ENCODE assay signal across 22 mouse cellular contexts in genomic region chr12:31282241-31282640, GRCm38 (mm10). TPM values are rescaled to one million over a fixed set of nuclear protein-coding genes. Genes with fewer than 3 reads are reported as not detected.
"Had no signal": no experiment of that assay in that cellular context is flagged by ENCODE, and none has a peak within 500 bp of the region (broad histone marks: within the 10 kb centered on the region; RNA-seq: fewer than 3 reads in every experiment).

No protein-coding gene starts in this region.

- H3K9me3 ChIP-seq: limb, embryonic 15.5 days; liver, embryonic 12.5 days; midbrain, embryonic 10.5 days; neural tube, embryonic 13.5 days had no signal

- H3K36me3 ChIP-seq: liver, embryonic 12.5 days; midbrain, embryonic 10.5 days; neural tube, embryonic 13.5 days had no signal

- H3K4me2 ChIP-seq: limb, embryonic 15.5 days; liver, embryonic 12.5 days; lung, embryonic 14.5 days; neural tube, embryonic 13.5 days had no signal

- DNase-seq: layer of hippocampus, adult 9-11 months; layer of hippocampus, postnatal 36 days; lung, embryonic 14.5 days; lung, postnatal 10 days; lung, postnatal 4 days; retina, postnatal 1 day; right cerebral cortex, postnatal 4 days; spleen, adult 18-20 months; thymus, adult 18-20 months; thymus, postnatal 14 days had no signal

- H3K9ac ChIP-seq: limb, embryonic 15.5 days; liver, embryonic 12.5 days; lung, embryonic 14.5 days; neural tube, embryonic 13.5 days had no signal

- ATAC-seq: liver, embryonic 12.5 days; midbrain, embryonic 16.5 days had no signal

- H3K4me1 ChIP-seq: liver, embryonic 12.5 days; neural tube, embryonic 13.5 days had no signal

- H3K4me3 ChIP-seq: limb, embryonic 15.5 days; liver, embryonic 12.5 days; midbrain, embryonic 10.5 days; neural tube, embryonic 13.5 days had no signal

- H3K27ac ChIP-seq: limb, embryonic 15.5 days; liver, embryonic 12.5 days; midbrain, embryonic 10.5 days; neural tube, embryonic 13.5 days had no signal

- H3K27me3 ChIP-seq: limb, embryonic 15.5 days; liver, embryonic 12.5 days; neural tube, embryonic 13.5 days had no signal

RNA-seq across cellular contexts. Expression of gene Gm6993, which starts 41.7 kb away (rescaled TPM):
- total RNA-seq: layer of hippocampus, adult 18-20 months; layer of hippocampus, postnatal 36 days; left cerebral cortex, adult 8-10 months; left cerebral cortex, postnatal 25 days; megakaryocyte, adult 5-6 weeks had no signal
- polyA plus RNA-seq: limb, embryonic 11.5 days; limb, embryonic 15.5 days; liver, embryonic 12.5 days; liver, embryonic 16.5 days; lung, embryonic 14.5 days; midbrain, embryonic 10.5 days; midbrain, embryonic 16.5 days; neural tube, embryonic 13.5 days; stomach, embryonic 14.5 days had no signal
